Mouse (Mus musculus) bone marrow macrophage, adult 2 months (primary cell): ENCODE measurements around the gene Acaa1a.

Source experiments
- CTCF ChIP-seq: IDR thresholded peaks from 2 replicates; pipeline ENCODE4 v1.5.1; 2012; ENCODE audit warnings: low read depth, mild to moderate bottlenecking, low read length, moderate library complexity
- POLR2A ChIP-seq: IDR thresholded peaks from 2 replicates; pipeline ENCODE4 v1.6.1; 2012; ENCODE audit warnings: mild to moderate bottlenecking, low read depth, low read length, borderline replicate concordance

GRCm38 (mm10) chr9:119318891-119319290 lies 20.6 kb upstream of the Acaa1a start:
- no peak for TF ChIP-seq POLR2A
- no peak for TF ChIP-seq CTCF
